Mouse (Mus musculus) MEL-GATA-1-ER (cell line): Measurements from ENCODE around the gene H6pd.
"Not testable (repeated sequence)": the region's sequence is repeated elsewhere in the genome, so short reads cannot be mapped to it uniquely, and the experiment has no call there.

Source experiments
- DNase-seq: peaks from one replicate; pipeline ENCODE4 v3.0.0-alpha.2; 2012; ENCODE audit warnings: low read depth; ENCODE audit errors: extremely low read depth

Gene H6pd

DNA sequence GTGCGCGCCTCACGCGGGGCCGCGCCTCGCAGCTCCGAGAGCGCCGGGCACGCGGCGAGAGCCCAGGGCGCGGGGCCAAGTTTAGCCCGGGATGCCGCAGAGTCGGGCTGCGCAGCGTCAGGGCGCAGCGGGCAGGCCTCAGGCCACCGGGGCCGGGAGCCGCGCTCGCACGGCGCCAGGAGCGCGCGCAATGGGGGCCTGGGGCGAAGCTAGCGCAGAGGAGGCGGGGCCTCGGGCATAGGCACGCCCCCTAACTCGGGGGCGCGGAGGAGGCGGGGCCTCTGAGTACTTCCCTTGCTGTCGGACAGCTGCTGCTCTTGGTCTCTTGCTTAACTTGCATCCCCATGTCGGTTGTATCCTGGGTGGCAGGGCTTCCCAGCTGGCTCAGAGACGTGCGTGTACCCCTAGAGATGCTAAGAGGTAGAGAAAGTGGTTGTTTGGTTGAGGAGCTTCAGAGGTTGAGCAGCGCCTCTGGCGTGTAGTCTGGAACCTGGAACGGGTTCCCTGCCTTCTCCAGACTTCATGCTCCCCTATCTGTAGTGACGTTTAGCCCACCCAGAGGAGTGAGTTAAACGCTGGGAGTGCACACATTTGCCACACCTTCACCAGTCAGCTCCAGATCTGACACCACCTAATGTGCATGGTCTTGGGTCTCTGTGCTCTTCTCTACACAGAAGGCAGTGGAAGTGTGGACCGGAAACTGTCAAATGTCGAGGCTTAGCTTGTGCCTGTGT, at the start of gene H6pd:
Gene H6pd (minus strand): TSS at position 171 of the 734 bp plus-strand sequence.
- DNase-seq = peak; percentile 81

DNA sequence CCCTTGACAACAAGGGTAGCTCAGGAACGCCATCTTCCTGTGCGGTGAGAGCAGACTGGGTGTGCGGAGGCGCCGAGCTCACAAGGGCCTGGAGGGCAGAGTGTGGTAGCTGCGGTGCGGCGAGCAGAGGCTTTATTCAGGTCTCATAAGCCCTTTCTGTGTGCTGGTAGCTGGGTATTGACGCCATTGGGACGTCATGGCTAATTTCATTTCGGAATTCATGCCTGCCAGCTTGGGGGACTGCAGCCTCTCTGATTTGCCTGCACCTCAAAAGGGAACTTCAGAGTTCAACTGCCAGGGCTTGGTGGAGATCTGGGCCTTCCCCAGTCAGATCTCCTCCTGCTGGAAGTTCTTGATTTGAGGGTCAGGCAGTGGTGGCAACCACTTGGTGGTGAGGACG, 48.9 kb upstream of the H6pd start:
- DNase-seq = no peak

DNA sequence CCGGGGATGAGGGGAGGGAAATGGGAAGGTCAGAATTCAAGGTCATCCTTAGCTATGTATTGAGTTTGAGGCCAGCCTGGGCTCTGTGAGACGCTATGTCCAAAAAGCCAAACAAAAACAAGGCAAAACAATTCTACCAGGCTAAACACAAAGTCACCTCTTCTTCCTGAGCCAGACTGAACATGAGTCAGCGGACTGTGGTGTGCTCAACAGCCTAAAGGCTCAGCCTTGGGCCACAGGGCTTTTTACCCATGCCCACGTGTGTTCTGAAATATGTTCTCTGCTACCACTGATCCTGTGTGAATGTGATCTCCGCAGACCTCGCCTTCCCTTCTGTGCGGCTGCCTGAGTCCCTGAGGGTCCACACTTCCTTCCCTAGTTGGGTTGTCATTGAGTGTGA, 47.3 kb upstream of the H6pd start:
- no peak for DNase-seq

DNA sequence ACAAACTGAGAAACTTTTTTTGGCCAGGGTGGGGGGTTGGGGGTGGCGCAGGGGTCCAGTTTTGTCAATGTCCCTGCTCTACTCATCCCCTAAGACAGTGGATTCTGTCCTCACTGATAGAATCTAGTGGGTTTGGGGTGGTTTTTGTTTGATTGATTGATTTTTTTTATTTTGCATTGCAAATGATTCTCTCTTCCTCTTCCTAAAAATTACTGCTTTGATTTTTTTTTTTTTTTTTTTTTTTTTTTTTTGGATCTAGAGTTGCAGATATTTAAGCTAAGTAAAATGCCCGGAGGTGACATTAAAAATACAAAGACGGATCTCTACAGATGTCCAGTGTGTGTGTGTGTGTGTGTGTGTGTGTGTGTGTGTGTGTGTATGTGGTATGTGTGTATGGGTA, 43.6 kb upstream of the H6pd start:
- no peak for DNase-seq

DNA sequence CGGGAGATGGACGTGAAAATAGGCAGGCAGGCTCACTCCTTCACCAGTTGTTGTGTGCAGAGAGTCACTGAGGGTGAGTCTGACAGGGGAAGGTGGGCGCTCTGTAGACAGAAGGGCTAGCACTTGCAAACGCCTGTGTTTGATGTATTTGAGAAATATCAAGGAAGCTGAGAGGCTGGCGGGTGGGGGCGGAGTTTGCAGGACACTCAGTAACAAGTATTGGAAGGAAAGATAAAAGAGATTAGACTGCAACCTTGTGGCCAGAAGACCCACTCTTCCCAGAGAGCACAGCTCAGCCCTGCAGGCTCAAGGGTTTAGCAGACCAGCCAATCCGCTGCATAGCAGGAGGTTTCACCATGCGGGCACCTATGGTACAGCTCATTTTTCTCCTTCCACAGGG, 42.7 kb upstream of the H6pd start:
- DNase-seq = no peak

DNA sequence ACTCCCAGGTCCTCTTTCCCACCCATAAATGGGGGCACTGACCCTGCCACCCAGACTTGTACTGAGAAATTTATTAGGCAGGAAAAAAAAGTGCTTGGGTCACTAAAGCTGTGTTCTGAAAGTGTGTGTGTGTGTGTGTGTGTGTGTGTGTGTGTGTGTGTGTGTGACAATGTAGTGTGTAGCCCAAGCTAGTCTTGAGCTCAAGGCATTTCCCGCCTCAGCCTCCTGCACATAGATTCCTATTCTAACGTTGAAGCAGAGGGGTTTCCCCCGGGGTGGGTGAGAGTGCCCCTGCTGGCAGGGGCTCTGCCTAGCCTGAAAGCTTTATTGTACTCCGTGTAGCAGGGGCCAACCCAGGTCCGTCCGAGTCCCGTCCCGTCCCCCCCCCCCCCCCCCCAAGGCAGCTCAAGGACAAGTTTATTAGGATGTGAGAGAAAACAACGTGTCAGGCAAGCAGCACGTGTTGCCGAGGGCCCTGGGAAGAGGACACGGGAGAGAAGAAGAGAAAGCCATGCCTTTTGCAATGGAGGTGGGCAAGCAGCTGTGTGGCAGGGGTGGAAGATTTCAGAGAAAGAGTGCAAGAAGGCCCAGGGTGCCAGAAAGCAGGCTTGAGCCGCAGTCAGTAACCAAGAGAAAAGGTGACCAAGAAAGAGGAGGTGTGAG, 40.9 kb upstream of the H6pd start:
- DNase-seq = no peak

DNA sequence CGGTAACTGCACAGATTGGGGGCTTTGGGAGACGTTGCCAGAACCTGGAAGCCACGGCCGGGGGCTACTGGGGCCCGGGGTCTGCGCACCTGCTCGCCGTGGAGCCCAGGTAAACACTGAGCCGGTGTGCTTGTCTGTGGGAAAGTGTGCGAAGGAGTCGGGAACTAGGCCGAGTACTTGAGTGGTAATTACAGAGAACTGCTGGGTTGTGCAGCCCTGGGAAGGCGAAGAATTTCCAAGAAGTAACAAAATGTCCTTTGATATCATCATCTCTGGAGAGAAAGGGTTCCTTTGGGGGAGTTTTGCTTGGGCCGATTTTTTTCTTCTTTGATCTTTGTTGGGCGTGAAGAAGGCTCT, 40.3 kb upstream of the H6pd start:
- DNase-seq = no peak

DNA sequence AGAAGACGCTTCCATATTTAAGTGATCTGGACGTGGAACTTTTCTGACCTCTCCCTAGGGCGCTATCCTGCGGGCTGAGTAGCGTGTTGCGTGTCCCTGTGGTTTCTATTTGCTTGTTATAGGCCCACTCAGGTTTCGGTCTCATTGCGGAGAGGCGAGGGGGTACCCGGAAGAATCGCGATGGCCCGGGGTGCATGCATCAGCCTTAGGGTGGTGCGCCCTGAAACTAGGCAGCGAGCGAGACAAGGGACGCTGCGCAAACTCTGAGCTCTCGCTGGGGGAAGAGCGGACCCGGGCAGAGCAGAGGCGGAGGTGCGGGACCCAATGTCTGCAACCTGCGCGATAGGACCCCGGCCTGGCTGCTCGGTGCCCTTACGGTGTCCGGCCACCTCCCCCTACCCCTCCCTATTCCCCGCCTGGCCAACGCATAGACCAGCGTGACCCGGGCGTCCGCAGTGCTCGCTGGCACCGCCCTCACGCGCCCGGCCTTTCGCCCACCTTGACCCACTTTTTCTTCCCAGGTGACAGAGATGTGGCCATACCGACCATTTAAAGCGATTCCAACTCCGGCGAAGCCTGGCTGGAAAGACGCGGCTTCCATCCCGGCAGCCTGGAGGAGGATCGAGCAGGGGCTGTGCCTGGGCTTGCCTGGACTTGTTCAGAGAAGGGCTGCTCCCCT, 39.8 kb upstream of the H6pd start:
- no peak for DNase-seq

DNA sequence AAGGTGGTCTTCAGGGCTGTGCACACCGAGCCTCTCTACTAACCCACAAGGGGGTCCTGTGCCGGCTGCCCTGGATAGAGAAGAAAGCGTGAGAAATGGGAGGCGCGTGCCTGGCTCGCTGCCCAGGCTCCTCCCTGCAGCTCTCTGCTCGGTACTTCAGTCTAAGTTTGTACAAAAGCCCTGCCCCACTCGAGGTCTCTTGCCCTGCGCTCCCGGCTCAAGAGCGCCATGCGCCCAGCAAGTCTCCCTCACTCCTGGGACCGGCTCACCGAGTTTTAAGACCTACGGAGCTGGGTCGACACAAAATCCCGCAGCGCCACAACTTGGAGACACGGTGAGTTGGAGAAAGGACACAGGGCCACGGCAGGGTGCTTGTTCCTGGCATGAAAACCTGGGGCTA, 39.2 kb upstream of the H6pd start:
- DNase-seq = no peak

DNA sequence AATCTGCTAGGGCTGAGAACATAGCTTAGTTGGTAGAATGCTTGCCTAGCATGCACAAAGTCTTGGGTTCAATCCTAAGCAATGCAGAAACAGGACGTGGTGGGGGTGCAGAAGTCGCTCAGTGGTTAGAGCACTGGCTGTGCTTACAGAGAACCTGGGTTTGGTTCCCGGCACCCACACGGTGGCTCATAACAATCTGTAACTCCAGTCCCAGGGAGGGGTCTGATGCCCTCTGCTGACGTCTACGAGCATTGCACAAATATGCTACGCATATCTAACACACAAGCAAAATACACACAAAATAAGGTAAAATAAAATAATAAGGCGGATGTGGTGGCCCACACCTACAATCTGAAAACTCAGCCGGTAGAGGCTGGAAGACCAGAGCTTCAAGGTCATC, 34.8 kb upstream of the H6pd start:
- DNase-seq = no peak

DNA sequence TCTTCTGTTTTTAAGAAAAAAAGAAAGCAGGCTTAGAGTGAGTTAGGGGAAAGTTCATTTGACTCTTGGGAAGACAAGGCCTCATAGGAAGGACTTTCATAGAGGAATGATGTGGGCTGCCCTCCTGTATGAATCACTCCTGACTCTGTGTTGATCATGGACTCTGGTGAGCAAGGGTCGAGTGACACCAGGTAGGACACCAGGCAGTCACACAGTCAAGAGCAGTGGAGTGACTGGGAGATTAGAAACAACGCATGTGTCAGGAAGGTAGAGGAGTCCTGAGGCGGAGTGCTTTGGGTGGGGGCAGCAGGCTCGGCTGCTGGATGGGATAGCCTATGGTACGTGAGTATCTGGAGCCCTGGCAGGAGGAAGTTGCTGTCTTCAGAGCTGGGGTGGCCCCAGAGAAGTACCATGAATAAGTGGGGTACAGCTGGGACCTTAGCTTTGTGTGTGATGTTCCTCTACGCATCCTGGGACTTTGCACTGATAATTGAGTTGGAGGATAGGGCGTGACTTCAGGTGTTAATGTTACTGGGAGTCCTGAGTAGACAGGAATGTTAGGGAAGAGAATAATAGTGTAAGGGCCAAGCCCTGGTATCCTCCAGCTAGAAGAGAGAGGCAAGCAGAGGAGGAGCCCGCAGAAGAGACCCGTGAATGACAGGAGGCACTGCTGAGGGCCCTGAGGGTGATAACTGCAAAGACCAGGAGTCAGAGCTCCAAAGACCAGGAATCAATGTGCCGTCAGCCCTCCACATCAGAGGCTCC, 32.7 kb upstream of the H6pd start:
- no peak for DNase-seq

DNA sequence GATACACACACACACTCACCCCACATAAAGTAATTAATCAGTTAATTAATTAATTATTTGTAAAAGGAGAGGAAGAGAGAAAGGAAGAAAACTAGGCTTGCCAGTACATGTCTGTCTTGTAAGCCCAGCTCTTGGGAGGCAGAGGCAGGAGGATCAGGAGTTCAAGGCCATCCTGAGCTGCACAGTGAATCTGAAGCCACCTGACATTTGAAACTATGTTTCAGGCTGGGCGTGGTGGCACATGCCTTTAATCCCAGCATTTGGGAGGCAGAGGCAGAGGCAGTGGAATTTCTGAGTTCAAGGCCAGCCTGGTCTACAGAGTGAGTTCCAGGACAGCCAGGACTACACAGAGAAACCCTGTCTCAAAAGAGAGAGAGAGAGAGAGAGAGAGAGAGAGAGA, 32.0 kb upstream of the H6pd start:
- not testable (repeated sequence) for DNase-seq

DNA sequence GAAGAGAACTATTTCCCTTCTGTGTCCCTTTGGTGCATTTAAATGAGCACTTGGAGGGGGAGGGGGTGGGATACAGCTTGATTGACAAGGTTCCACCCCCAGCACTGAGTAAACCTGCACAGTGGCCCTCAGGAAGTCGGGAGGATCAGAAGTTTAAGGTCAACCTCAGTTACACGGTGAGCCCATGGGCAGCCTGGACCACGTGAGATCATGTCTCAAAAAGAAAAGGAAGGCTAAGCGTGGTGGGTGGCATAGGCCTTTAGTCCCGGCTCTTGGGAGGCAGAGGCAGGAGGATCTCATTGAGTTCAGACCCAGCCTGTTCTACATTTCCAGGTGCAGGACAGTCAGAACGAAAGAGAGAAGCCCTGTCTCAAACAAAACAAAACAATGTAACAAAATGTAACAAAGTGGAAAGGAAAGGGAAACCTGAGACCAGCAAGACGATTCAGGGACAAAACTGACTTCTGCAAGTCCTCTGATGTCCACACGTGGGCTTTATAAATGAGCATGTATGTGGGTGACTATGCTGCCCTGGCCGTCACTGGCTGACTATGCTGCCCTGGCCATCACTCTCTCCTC, 31.3 kb upstream of the H6pd start:
- no peak for DNase-seq

DNA sequence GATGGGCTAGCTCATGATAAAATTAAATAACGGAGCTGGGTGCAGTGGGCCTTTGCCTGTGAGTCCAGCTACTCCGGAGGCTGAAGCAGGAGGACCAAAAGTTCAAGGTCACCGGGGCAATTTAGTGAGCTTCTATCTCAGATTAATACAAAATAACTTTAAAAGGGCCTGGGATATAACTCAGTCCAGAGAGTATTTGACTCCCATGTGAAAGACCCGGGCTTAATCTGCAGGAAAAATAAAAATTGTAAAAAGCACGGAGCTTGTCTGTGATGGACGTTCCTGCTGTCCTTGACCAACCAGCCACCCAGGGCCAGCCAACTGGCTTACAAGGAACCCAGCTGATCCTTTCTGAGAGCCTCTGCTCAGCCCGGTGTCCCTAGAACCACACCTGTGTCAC, 29.7 kb upstream of the H6pd start:
- no peak for DNase-seq

DNA sequence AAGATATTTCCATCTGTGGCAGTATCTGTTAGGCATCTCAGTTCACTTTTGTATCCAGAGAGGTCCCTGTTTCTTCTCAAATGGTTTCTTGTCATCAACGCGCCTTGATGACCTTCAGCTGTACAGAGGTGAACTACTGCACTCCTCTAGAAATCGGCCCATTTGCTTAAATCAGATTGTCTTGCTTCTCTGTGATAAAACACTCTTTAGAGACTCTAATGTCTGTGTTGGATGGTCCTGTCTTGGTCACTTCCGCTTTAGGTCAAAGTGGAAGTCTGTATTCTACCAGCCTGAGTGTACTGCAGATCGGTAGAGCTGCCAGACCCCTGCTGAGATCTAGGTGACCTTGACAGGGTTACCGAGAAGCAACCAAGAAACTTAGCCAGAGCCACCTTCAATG, 27.3 kb upstream of the H6pd start:
- no peak for DNase-seq

DNA sequence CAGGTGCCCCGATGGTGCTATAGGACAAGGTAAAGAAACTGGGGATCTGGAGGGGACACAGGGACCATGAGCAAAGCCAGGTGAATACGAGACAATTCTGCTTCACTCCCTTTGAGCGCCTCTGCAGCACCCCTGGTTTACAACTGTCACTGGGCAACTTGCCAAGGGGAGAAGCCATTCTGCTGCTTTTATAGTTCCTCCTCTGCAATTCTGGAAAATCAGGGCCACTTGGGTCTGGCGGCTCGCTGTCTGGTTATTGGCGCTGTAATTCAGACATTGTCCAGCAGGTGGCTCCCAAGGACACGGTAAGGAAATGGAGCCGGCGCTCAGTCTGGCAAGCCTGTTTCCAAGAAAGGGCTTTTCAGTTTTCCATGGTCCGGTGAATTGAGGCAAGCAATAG, 26.5 kb upstream of the H6pd start:
- peak; percentile 66 for DNase-seq

DNA sequence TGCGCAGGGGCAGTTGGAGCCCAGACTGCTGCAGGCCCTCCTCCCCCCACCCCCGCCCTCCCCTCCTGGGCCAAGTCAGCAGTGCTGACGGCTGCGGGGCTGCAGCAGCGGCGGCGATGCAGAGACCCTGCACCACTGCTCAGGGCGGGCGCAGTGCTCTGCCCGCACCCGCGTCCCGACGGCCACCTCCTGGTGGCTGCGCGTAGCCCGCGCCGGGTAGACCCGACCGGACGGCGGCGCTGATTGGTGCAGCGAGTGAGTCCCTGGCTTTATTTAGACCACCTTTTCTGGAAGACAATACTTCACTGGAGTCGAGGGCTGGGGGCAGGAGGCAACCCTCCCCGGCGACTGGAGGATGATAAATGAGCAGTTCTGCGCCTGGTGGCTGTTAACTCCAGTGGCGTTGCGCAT, 24.4 kb upstream of the H6pd start:
- DNase-seq = no peak

DNA sequence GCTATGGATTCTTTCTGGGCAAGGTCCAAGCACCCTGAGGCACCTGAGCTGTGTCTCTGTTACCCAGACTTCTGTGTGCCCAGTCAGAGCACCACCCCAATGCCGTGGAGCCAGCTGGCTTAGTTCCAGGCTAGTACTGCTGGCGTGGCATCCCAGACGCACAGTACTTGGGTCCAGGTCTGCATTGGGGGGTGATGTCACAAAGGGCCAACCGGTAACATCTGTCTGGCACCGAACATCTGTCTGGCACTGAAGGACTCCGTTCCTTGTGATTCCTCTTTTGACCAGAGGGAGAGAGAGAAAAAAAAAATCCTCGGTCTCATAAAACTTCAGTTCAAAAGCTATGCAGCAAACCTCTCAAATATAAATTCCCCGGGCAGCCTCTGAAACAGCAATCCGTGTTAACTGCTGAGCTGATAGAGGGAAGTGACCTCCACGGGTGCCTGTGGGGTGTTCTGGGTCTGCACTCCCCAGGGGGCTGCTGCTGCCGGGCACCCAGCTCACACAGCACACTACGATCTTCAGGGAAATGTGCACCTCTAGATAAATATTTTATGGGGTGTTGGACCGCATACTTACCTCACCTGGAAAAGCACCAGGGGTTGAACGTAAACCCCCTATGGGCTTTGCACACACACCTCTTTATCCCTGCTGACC, 22.5 kb upstream of the H6pd start:
- DNase-seq = no peak

DNA sequence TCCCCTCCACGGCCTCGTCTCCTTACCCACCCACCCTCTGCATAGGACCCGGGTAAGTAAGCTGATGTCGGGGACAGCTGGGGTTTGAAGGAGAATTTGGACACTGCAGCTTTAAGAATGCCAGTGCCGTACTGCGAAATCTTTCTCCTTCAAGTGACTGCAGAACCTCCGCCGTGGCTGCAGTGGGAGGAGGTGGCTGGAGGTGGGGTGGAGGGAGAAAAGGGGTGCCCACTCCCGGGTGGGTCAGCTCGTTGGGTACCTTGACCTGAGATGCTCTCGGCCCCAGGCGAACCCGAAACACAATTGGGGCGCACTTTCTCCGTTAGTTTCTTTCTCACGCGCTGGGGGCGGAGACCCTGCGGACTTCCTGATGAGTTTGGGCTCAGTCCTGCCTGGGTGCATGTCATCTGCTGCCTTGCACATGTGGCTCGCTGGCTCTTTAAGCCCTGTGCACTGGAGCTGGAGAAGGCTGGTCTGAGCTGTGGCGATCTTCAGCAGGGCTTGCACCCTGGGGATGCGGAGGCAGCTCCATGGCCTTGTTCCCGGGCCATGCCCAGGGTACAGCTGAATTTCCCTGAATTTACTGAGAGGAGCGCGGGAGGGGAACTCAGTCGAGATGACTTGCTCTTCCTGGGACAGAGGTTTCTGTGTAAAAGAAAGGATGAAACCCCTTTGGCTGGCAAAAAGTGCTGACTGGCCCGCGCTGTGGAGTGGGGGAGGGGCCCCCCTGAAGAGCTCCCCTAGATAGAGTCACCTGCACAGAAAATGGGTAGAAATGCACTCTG, 21.8 kb upstream of the H6pd start:
- DNase-seq = no peak

DNA sequence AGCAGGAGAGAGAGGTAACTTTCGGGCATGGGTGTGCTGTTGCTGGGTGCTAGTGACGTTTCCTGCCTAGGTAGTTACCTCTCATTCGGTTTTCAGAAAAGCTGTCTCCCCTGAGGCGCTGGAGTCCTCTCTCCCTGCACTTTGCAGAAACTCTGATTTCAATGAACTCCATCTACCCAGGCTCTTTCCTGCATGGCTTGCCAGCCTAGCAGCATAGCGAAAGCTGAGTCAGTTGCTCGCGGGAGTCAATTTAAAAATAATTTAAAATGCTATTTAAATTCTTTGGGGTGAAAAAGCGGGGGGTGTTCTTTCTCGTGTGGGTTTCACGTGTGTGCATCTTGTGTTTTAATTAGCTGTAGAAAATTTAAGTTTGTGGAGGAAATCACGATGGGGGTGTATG, 21.1 kb upstream of the H6pd start:
- DNase-seq = no peak
